Mouse (Mus musculus): ENCODE data around the gene Arf1. TPM values are rescaled to one million over a fixed set of nuclear protein-coding genes. Genes with fewer than 3 reads are reported as not detected.
"Not testable (repeated sequence)": the region's sequence is repeated elsewhere in the genome, so short reads cannot be mapped to it uniquely, and the experiment has no call there.

The Arf1 gene
- polyA plus RNA-seq, 1 experiment from 2014 or later: 397 TPM

GRCm38 (mm10) chr11:59216955-59217354, 11.1 kb downstream of the Arf1 start:
- H3K36me3 ChIP-seq (ENCODE audit: inconsistent target): peaks cover 33% of the 10 kb centered on the region; the same call in 1 of the 2 replicates
- H3K27ac ChIP-seq: peak overlapping the region; percentile 24; the same call in 1 of the 2 replicates
- no peak overlapping the region for H3K4me3 ChIP-seq (ENCODE audit: inconsistent target)
- 17% methylated on average over 3 of the region's 3 CpGs for WGBS (ENCODE audit: missing documents)
- H3K79me2 ChIP-seq (ENCODE audit: inconsistent target): peaks cover 100% of the 10 kb centered on the region

DNA sequence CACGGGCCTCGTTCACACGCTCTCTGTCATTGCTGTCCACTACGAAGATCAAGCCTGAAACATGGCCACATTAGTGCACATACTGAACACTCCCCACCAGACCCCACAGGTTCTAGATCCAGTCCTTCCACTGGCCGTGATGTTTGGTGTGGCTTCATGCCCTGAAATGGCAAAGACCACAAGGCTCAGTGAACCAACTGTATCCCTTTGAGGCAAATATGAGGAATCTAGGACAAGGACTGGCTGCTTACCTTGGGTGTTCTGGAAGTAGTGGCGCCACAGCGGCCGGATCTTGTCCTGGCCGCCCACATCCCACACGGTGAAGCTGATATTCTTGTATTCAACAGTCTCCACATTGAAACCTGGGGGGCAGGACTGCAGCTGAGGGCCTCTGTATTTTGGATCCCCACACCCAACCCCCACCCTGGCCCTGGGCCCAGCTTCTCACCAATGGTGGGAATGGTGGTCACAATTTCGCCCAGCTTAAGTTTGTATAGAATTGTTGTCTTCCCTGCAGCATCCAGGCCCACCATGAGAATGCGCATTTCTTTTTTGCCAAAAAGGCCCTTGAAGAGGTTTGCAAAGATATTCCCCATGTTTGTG, 15.1 kb downstream of the Arf1 start:
- Histone ChIP-seq H3K79me2 (ENCODE audit: inconsistent target) (peaks cover 93% of the 10 kb centered on the region), H3K36me3 (ENCODE audit: inconsistent target) (peaks cover 36% of the 10 kb centered on the region), H3K4me3 (ENCODE audit: inconsistent target) (no peak overlapping the region), H3K27ac (no peak overlapping the region)
- 91% methylated on average over 12 of the region's 12 CpGs for WGBS (ENCODE audit: missing documents)

DNA sequence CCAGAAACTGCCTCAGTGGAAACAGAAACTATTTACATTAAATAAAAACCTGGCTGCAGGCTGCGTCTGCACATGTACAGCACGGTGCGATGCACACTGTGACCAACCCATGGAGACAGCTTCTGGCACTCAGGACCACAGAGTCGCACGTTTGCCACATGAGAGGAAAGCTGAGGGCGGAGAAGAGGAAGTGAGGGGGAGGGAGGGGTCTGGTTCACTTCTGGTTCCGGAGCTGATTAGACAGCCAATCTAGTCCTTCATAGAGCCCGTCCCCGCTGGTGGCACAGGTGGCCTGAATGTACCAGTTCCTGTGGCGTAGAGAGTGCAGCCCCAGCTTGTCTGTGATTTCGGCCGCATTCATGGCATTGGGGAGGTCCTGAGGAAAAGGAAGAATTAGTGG, 15.8 kb downstream of the Arf1 start:
- Histone ChIP-seq H3K36me3 (ENCODE audit: inconsistent target) (peaks cover 36% of the 10 kb centered on the region), H3K79me2 (ENCODE audit: inconsistent target) (peaks cover 86% of the 10 kb centered on the region)
- 17% methylated on average over 12 of the region's 12 CpGs for WGBS (ENCODE audit: missing documents)
- not testable (repeated sequence) for H3K27ac ChIP-seq; H3K4me3 ChIP-seq (ENCODE audit: inconsistent target)

- not testable (repeated sequence) for H3K27ac ChIP-seq; H3K4me3 ChIP-seq (ENCODE audit: inconsistent target)
- 95% methylated on average over 4 of the region's 9 CpGs for WGBS (ENCODE audit: missing documents)
- Histone ChIP-seq H3K79me2 (ENCODE audit: inconsistent target) (peaks cover 79% of the 10 kb centered on the region), H3K36me3 (ENCODE audit: inconsistent target) (peaks cover 36% of the 10 kb centered on the region)
Measured at GRCm38 (mm10) chr11:59211561-59211960, 16.5 kb downstream of the Arf1 start.

GRCm38 (mm10) chr11:59210020-59210419, 18.1 kb downstream of the Arf1 start:
- Histone ChIP-seq H3K36me3 (ENCODE audit: inconsistent target) (peaks cover 50% of the 10 kb centered on the region), H3K27ac (no peak overlapping the region), H3K4me3 (ENCODE audit: inconsistent target) (no peak overlapping the region), H3K79me2 (ENCODE audit: inconsistent target) (peaks cover 63% of the 10 kb centered on the region)
- 96% methylated on average over 4 of the region's 4 CpGs for WGBS (ENCODE audit: missing documents)

DNA sequence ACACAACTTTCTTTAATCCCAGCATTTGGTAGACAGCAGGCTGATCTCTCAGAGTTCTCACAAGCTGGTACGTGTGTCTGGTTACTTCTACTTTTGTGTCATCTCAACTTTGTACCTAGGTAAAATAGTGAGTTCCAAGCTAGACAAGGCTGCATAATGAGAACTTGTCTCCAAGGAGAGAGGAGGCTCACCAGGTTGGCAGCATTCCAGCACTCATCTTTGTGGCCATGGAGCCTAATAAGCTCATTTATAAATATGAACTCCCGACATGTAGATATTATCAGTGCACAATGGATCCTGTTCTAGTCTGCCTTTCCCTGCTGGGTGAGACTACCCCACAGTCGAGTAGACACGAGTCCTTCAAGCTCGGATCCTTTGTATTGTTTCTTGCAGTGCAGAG, 18.5 kb downstream of the Arf1 start:
- WGBS (ENCODE audit: missing documents): 76% methylated on average over 5 of the region's 5 CpGs
- Histone ChIP-seq H3K4me3 (ENCODE audit: inconsistent target) (no peak overlapping the region), H3K36me3 (ENCODE audit: inconsistent target) (peaks cover 48% of the 10 kb centered on the region), H3K79me2 (ENCODE audit: inconsistent target) (peaks cover 59% of the 10 kb centered on the region), H3K27ac (no peak overlapping the region)

DNA sequence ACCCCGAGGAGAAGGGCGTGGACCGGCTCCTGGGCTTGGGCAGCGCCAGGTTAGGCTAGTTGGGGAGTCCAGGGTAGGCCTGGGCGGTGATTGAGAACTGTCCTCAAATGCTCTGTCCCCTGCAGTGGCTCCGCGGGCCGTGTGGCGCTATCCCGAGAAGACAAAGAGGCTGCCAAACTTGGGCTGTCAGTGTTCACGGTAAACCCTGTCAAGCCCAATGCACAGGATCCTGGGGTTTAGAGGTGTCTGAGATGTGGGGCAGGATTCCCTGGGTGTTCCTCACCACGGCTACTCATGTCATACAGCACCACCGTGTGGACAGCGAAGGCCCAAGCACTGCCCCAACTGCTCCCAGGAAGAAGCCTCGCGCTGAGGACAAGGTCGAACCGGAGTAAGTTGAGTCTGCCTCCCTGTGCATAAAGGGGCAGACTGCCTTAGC, 19.0 kb downstream of the Arf1 start:
- H3K79me2 ChIP-seq (ENCODE audit: inconsistent target): peaks cover 55% of the 10 kb centered on the region
- H3K4me3 ChIP-seq (ENCODE audit: inconsistent target): peak overlapping the region; percentile 37
- WGBS (ENCODE audit: missing documents): 20% methylated on average over 18 of the region's 18 CpGs
- H3K36me3 ChIP-seq (ENCODE audit: inconsistent target): peaks cover 49% of the 10 kb centered on the region
- 0 out of 2 replicates have a peak overlapping the region, but pooled peaks have one; percentile 13 for H3K27ac ChIP-seq

DNA sequence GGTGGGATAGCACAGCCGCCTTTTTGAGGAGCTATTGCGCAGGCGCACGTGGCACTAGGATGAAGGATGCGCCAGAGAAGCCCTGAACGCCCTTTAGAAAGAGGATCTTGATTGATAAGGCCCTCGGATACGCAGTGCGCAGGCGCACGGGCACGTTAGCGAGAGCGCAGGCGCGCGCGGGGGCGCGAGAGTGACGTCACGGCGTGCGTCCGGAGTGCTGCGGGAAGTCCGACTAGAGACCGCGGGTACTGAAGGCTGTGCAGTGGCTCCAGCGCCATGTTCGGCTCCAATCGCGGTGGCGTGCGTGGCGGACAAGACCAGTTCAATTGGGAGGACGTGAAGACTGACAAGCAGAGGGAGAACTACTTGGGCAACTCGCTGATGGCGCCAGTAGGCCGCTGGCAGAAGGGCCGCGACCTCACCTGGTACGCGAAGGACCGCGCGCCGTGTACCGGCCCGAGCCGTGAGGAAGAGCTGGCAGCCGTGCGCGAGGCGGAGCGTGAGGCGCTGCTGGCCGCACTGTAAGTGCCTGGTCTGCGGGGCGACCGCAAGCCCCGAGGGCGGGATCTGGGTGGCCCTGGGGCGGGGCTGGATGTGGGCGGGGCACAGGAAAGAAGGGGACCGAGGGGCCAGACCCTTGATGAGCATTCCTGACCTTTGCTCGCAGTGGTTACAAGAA, 19.8 kb downstream of the Arf1 start, which contains the start of gene 2310033P09Rik:
Gene 2310033P09Rik, plus strand, starts transcription at position 169 of the 679 bp plus-strand sequence.
- Histone ChIP-seq H3K36me3 (ENCODE audit: inconsistent target) (peaks cover 46% of the 10 kb centered on the region), H3K79me2 (ENCODE audit: inconsistent target) (peaks cover 55% of the 10 kb centered on the region)
- WGBS (ENCODE audit: missing documents): 2% methylated on average over 64 of the region's 67 CpGs

GRCm38 (mm10) chr11:59202081-59202995, 25.7 kb downstream of the Arf1 start, which contains the start of gene Mrpl55:
Gene Mrpl55 (plus strand): TSS chr11:59202486.
- Histone ChIP-seq H3K79me2 (ENCODE audit: inconsistent target) (peaks cover 18% of the 10 kb centered on the region; the same call in 1 of the 2 replicates), H3K36me3 (ENCODE audit: inconsistent target) (peaks cover 23% of the 10 kb centered on the region; the same call in 1 of the 2 replicates), H3K27ac (peak within 1 kb of the TSS; percentile 78), H3K4me3 (ENCODE audit: inconsistent target) (peak within 1 kb of the TSS; percentile 98)
- WGBS (ENCODE audit: missing documents): under 1% methylated on average over 63 of the region's 63 CpGs

More for the DNA sequence above, 19.8 kb downstream of the Arf1 start, which contains the start of gene 2310033P09Rik:
- Histone ChIP-seq H3K27ac (peak within 1 kb of the TSS; percentile 52; the same call in 1 of the 2 replicates), H3K4me3 (ENCODE audit: inconsistent target) (peak within 1 kb of the TSS; percentile 37)

- H3K36me3 ChIP-seq (ENCODE audit: inconsistent target): peaks cover 22% of the 10 kb centered on the region; the same call in 1 of the 2 replicates
Measured at GRCm38 (mm10) chr11:59201216-59202002, 26.7 kb downstream of the Arf1 start.

DNA sequence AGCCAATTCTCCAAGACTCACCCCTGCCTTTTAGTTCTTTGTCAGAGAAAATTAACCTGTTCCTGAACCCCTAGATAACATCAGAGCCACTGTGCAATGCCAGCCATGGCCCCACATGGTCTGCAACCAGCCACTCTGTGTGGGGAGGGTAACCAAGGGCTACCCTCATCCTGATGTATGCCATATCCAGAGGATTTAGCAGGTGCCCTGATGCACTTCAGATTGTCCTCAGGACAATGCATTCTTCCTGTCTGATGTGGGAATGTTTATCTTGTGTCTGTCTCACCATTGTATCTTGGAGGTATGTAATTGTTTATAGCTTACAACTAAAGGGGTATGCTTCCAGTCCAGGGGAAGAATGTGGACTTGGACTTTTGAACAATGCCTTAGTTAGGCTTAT, 31.8 kb downstream of the Arf1 start:
- Histone ChIP-seq H3K4me3 (ENCODE audit: inconsistent target) (no peak overlapping the region), H3K79me2 (ENCODE audit: inconsistent target) (no peaks in the 10 kb centered on the region), H3K36me3 (ENCODE audit: inconsistent target) (no peaks in the 10 kb centered on the region), H3K27ac (no peak overlapping the region)

More at GRCm38 (mm10) chr11:59201216-59202002, 26.7 kb downstream of the Arf1 start:
- H3K27ac ChIP-seq: peak overlapping the region; percentile 78
- H3K79me2 ChIP-seq (ENCODE audit: inconsistent target): peaks cover 18% of the 10 kb centered on the region; the same call in 1 of the 2 replicates
- H3K4me3 ChIP-seq (ENCODE audit: inconsistent target): peak overlapping the region; percentile 98
- WGBS (ENCODE audit: missing documents): 9% methylated on average over 15 of the region's 16 CpGs

DNA sequence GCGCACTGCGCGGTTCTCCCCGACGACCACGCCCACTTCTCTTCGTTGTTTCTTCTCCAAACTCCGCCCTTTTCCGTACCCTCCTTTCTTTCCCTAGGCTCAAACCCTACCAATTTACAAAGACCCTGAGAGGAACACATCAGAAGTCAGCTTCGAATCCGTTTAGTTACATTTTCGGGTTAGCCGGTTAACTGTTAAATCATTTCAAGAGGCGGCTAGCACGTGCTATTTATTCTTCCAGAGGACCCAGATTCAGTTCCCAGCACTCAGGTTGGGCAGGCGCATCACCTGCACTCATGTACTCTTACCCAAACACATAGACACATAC, 36.0 kb downstream of the Arf1 start, which contains the start of gene Guk1:
Gene Guk1, minus strand, starts transcription at position 154 of the 328 bp plus-strand sequence.
- peak within 1 kb of the TSS; percentile 59 for H3K4me3 ChIP-seq (ENCODE audit: inconsistent target)
- WGBS (ENCODE audit: missing documents): 5% methylated on average over 16 of the region's 16 CpGs
- peak within 1 kb of the TSS; percentile 41; the same call in 1 of the 2 replicates for H3K27ac ChIP-seq
- H3K79me2 ChIP-seq (ENCODE audit: inconsistent target): no peaks in the 10 kb centered on the region; the same call in 1 of the 2 replicates
- no peaks in the 10 kb centered on the region for H3K36me3 ChIP-seq (ENCODE audit: inconsistent target)

DNA sequence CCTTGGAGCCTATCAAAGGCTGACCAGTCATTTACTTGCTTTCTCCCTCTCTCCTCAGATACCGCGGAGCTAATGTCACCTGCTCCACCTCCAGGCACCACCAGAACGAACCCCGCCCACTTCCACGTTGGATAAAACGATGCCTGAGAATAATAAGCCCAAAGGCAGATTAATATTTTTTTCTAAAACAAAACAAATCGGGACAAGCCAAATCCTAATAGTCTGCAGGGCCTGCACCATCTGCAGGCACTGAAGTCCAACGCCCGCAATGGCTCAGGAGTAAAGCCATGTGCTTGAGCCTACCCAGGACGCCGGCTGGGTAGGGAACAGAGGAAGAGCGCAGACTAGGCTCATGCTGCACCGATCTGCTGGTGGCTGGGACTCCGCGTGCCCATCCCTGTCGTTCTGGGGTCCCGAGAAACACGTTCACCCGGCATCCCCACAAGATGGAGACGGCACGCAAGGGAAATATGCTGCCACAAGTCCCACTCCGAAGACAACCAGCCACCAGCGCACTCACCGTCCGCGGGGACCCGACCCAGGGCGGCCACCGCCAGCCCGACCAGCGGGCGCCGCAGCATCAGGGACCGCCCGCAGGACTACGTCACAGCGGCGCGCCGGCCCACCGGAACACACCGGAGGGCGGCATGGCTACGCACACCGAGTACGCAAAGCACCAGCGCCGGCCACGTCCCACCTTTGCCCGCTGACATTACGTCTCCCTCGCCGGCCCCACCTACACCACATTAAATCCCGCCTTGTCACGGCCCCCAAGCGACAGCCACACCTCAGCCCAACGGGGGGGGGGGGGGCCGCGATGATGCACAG, 36.6 kb downstream of the Arf1 start:
- Histone ChIP-seq H3K79me2 (ENCODE audit: inconsistent target) (no peaks in the 10 kb centered on the region; the same call in 1 of the 2 replicates), H3K4me3 (ENCODE audit: inconsistent target) (peak overlapping the region; percentile 59), H3K36me3 (ENCODE audit: inconsistent target) (no peaks in the 10 kb centered on the region), H3K27ac (peak overlapping the region; percentile 41; the same call in 1 of the 2 replicates)
- WGBS (ENCODE audit: missing documents): 1% methylated on average over 49 of the region's 59 CpGs

Measured in macrophage (primary cell).